Mouse (Mus musculus): ENCODE measurements around the gene Itk.

DNA sequence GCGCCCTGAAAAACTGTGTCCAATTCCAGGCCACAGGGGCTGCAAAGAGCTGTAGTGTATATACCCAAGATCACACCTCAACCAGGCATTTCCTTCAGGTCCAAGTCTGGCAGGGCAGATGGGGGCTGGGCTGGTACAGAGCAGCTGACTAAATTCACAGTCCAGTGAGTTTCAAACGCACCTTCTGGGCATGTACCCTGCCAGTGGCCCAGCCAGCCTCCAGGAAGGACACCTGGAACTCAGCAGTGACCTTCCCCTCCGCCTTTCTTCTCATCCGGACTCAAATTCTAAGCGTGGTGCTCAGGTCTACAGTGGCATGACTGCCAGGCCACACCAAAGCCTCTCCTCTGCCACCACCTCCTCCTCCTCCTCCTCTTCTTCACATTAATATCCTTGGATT, 95.8 kb downstream of the Itk start:
- TF ChIP-seq POLR2A (IDR thresholded peaks at IDR 0.05; ENCODE audit: control insufficient read depth, extremely low read depth, insufficient read depth, low read length, poor library complexity), result no peak
- no peak for TF ChIP-seq CTCF (IDR thresholded peaks at IDR 0.05; ENCODE audit: borderline replicate concordance, control insufficient read depth, extremely low read depth, insufficient read depth, low read length, poor library complexity)

Data from thymus, adult 2 months (tissue).